Mouse (Mus musculus) CD8-positive naive resting alpha-beta T cell, adult 2 months (primary cell): Measurements from ENCODE around the gene Gcnt2.
"Not testable (repeated sequence)": the region's sequence is repeated elsewhere in the genome, so short reads cannot be mapped to it uniquely, and the experiment has no call there.

ENCODE experiments used
- DNase-seq, 2 experiments: peaks; one replicate each; pipeline ENCODE4 v3.0.0; 2022; ENCODE audit warnings: low read depth in 2 of 2, low spot score in 2 of 2

Gene Gcnt2

GRCm38 (mm10) chr13:40987608-40988303, 128.2 kb downstream of the Gcnt2 start:
- DNase-seq: not testable (repeated sequence)

- no peak for DNase-seq
Measured at GRCm38 (mm10) chr13:40988418-40988817, 128.9 kb downstream of the Gcnt2 start.

- DNase-seq: no peak
Measured at GRCm38 (mm10) chr13:40994487-40995263, 135.1 kb downstream of the Gcnt2 start.

- not testable (repeated sequence) for DNase-seq
Measured at GRCm38 (mm10) chr13:40998537-40998936, 139.0 kb downstream of the Gcnt2 start.

- peak; percentile 5 to 10 for DNase-seq
Measured at GRCm38 (mm10) chr13:41000140-41000925, 140.8 kb downstream of the Gcnt2 start.

- peak; percentile 87 to 92 for DNase-seq
Measured at GRCm38 (mm10) chr13:41000926-41001639, 141.5 kb downstream of the Gcnt2 start, which contains the start of gene Pak1ip1. Gene Pak1ip1, plus strand, starts transcription at chr13:41001023.

GRCm38 (mm10) chr13:41002001-41002400, 142.4 kb downstream of the Gcnt2 start:
- DNase-seq: no peak

GRCm38 (mm10) chr13:41006244-41006643, 146.7 kb downstream of the Gcnt2 start:
- no peak for DNase-seq

- no peak for DNase-seq
Measured at GRCm38 (mm10) chr13:41008271-41008670, 148.7 kb downstream of the Gcnt2 start.

GRCm38 (mm10) chr13:41008946-41009345, 149.4 kb downstream of the Gcnt2 start:
- no peak for DNase-seq
